Mouse (Mus musculus) MEL (cell line): ENCODE results near the gene Moxd1.

Source experiments
- BHLHE40 ChIP-seq: IDR thresholded peaks from 2 replicates; pipeline ENCODE4 v1.6.1; 2012; ENCODE audit warnings: low read depth, mild to moderate bottlenecking, inconsistent platforms, low read length, improper control_type of control experiment, borderline replicate concordance
- CHD1 ChIP-seq: IDR thresholded peaks from 2 replicates; pipeline ENCODE4 v1.6.1; 2012; ENCODE audit warnings: low read depth, mild to moderate bottlenecking, inconsistent platforms, low read length, improper control_type of control experiment
- CHD2 ChIP-seq: IDR thresholded peaks from 2 replicates; pipeline ENCODE4 v1.6.1; 2011; ENCODE audit warnings: low read length, improper control_type of control experiment
- CTCF ChIP-seq, 3 experiments: IDR thresholded peaks in 2 of 3; conservative IDR thresholded peaks in 1 of 3; 2 replicates each; pipeline ENCODE4 v1.5.1; 2011 to 2012; ENCODE audit warnings: low read length in 3 of 3, low read depth in 2 of 3, mild to moderate bottlenecking in 2 of 3, improper control_type of control experiment in 1 of 3, inconsistent platforms in 1 of 3, mixed read lengths in 1 of 3, moderate library complexity in 1 of 3; ENCODE audit not compliant: control insufficient read depth in 1 of 3, insufficient read depth in 1 of 3, poor library complexity in 1 of 3, severe bottlenecking in 1 of 3
- EP300 ChIP-seq, 2 experiments: IDR thresholded peaks; 2 replicates each; pipeline ENCODE4 v1.6.1; 2011; ENCODE audit warnings: improper control_type of control experiment in 2 of 2, low read length in 2 of 2, low read depth in 1 of 2, mild to moderate bottlenecking in 1 of 2
- MAFK ChIP-seq: IDR thresholded peaks from 2 replicates; pipeline ENCODE4 v1.6.1; 2011; ENCODE audit warnings: low read depth, mild to moderate bottlenecking, low read length, improper control_type of control experiment, borderline replicate concordance
- MAZ ChIP-seq: IDR thresholded peaks from 2 replicates; pipeline ENCODE4 v1.6.1; 2012; ENCODE audit warnings: low read depth, mild to moderate bottlenecking, inconsistent platforms, low read length, improper control_type of control experiment
- POLR2A ChIP-seq, 2 experiments: IDR thresholded peaks; 2 replicates each; pipeline ENCODE4 v1.6.1; 2011 to 2012; ENCODE audit warnings: low read length in 2 of 2, mild to moderate bottlenecking in 2 of 2, control low read depth in 1 of 2, improper control_type of control experiment in 1 of 2, low read depth in 1 of 2, moderate library complexity in 1 of 2; ENCODE audit not compliant: control insufficient read depth in 1 of 2, insufficient read depth in 1 of 2, poor library complexity in 1 of 2
- POLR2AphosphoS2 ChIP-seq: IDR thresholded peaks from 2 replicates; pipeline ENCODE4 v1.6.1; 2011; ENCODE audit warnings: low read length, improper control_type of control experiment
- SIN3A ChIP-seq: IDR thresholded peaks from 2 replicates; pipeline ENCODE4 v1.6.1; 2012; ENCODE audit warnings: low read length, improper control_type of control experiment, inconsistent platforms
- TBP ChIP-seq: IDR thresholded peaks from 2 replicates; pipeline ENCODE4 v1.8.0; 2011; ENCODE audit warnings: low read depth, low read length, improper control_type of control experiment
- ZNF384 ChIP-seq: IDR thresholded peaks from 2 replicates; pipeline ENCODE4 v1.6.1; 2012; ENCODE audit warnings: low read depth, mild to moderate bottlenecking, inconsistent platforms, low read length, improper control_type of control experiment

GRCm38 (mm10) chr10:24191977-24192376, 31.3 kb upstream of the Moxd1 start:
- TF ChIP-seq BHLHE40 (no peak), TBP (no peak), CTCF (IDR thresholded peaks at IDR 0.05 in 2 of 3, conservative IDR thresholded peaks at IDR 0.05 in 1 of 3; ENCODE audit: control insufficient read depth in 1 of 3, insufficient read depth in 1 of 3, low read depth in 2 of 3, low read length in 3 of 3, poor library complexity in 1 of 3, severe bottlenecking in 1 of 3) (no peak), EP300 (IDR thresholded peaks at IDR 0.05; ENCODE audit: low read depth in 1 of 2, low read length in 2 of 2) (no peak), CHD2 (no peak), POLR2A (IDR thresholded peaks at IDR 0.05; ENCODE audit: control insufficient read depth in 1 of 2, insufficient read depth in 1 of 2, low read depth in 1 of 2, low read length in 2 of 2, poor library complexity in 1 of 2) (no peak), MAFK (no peak), ZNF384 (no peak), SIN3A (no peak), POLR2AphosphoS2 (no peak), MAZ (no peak), CHD1 (no peak)
